Mouse (Mus musculus): ENCODE measurements around the gene Tns3.
"Not testable (repeated sequence)": the region's sequence is repeated elsewhere in the genome, so short reads cannot be mapped to it uniquely, and the experiment has no call there.

The Tns3 gene

DNA sequence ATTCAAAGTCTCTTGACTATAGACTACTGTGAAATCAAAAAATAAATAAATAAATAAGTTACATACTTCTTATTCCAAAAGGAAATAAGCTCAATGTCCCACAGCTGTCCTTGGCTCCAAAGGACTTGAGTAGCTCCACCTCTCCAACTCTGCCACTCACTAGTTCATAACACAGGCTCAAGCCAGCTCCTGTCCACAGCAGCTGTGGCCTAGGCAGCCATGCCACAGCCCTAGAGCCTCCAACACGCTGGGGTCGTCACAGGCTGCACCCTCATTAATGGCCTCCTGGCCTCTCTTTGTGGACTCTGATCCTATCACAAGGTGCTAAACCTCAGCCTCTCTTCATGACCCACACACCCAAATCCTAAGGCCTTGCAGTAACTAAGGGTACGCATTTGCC is 18.7 kb downstream of the Tns3 start:
- no peak for DNase-seq (ENCODE audit: low spot score)

DNA sequence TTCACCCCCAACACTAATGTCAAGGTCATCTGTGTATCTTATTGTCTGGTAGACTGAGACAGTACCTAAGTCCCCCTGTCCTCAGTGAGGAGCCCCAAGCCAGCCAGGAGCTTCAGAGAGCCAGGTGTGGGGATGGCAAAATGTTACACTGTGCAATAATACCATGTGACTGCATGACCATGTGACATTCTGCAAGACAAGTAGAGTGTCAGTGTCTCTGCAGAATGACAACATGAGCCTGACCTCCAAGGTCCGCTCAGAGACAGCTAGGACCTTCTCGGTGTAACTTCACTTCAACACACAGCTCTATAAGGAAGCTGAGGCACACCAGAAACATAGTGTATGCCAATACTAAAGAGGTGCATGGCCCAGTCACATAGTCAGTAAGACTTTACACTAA is 20.1 kb downstream of the Tns3 start:
- DNase-seq (ENCODE audit: low spot score), result no peak

DNA sequence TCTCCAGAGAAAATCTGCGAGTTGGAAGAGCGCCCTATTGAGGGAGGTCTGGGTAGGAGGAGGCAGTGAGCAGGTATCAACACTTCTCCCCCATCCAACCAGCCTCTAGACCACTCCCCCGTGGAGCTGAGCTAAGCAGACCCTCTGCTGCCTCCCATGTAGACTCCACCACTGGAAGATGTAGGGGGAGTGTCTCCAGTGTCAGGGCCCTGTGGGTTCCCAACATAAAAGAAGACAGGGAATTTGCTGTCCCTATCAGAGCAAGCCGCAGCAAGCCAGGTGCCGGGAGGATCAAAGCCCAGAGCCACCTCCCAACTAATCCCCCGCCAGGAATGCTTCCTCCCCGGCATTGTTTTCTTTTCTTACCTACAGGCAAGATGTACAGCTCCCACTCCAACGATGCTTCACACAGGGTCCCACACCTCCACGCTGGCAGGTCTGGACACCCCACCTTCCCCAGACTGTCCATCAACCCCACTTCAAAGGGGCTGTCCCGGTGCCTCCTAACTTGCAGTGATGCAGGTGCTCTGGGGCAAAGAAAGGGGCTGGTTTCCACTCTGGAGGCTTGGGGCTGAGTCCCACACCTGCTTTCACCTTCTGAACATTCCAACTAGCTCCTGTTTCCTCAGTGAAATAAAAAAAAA is 22.6 kb downstream of the Tns3 start:
- DNase-seq (ENCODE audit: low spot score), result no peak

DNA sequence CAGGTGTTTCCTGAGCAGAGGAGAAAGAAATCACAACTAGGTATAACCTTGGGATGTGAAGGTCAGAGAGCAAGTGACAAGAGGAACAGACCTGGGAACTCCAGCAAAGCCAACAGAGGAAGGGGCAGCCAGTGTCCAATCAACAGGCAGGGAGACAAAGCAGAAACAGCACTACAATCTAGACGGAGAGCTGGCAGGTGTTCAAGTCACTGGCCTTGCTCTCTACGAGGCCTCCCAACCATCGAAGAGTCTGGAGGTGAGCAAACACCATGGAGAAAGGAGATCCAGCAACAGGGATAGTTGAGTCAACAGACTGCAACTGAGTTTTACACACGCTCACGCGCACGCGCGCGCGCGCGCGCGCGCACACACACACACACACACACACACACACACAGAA is 24.6 kb downstream of the Tns3 start:
- DNase-seq (ENCODE audit: low spot score), result no peak

DNA sequence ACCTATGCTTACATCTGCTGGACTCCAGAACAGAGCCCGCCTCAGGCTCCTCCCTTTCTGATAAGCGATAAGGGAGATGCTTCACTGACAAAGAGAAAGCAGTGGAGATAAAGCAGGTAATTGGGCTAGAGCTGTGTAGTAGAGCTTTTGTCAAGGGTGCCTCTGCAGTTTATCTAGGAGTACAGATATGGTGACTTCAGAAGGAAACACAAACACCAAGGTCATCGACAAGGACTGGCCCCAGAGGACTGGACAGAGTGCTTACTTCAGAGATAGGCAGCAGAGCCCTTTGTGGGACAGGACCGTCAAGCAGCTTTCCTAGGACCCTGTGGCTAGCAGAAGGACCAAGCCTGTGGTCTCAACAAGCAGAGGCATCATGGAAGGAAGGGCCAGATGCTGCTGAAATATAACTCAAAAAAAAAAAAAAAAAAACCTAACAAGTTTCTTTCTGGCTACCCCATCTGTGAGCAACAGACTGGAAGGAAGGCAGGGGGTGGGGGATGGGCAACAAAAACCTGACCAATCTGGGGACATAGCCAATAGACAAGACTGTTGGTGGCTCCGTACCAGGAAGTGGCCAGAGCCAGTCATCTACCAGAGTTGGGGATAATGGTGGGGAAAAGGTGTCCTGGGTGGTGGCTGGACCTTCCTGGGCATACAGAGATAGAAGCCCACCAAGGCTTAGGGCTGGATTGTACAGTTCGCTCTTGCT is 25.2 kb downstream of the Tns3 start:
- DNase-seq (ENCODE audit: low spot score), result no peak

DNA sequence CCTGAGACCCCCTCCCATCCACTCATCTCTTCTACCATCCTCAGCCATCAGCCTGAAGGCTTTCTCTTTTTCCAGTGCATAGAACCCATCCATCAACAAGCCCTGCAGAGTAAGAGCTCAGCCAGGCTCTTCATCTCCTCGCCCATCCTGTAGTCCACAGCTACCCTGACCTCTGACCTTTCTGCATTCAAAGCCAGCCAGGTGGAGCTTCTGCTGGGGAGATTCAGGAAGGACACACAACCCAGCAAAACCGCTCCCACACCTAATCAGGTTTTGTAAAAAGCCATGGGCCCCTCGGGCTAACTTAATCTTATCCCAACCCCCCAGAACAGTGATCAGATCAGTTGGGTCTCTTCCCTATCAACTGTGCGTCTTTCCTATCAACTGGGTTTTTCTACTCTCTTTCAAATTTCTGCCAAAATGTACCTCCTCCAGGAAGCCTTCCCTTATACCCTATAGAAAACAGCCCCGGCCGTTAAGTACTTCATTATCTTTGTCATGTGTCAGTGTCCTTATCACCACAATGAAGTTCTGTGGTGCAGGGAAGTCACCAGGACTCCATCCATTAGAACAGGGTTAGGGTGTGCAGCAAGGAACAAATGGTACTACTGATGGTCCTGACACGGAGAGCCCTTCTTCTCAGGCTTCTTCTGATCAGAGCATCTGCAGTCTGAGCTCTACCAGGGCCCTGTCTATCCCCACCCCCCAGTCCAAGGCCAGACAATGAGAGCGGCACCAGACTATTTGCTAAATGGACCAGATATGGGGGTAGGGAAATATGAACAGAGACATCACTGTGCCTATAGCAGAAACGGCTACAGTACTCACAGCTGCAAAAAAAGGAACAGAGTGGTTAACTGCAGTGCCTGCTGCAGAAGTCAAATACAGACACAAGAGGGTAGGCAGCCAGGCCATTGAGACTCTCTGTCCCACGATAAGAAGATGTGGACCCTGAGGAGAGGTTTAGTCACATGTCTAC is 26.6 kb downstream of the Tns3 start:
- DNase-seq (ENCODE audit: low spot score), result no peak

DNA sequence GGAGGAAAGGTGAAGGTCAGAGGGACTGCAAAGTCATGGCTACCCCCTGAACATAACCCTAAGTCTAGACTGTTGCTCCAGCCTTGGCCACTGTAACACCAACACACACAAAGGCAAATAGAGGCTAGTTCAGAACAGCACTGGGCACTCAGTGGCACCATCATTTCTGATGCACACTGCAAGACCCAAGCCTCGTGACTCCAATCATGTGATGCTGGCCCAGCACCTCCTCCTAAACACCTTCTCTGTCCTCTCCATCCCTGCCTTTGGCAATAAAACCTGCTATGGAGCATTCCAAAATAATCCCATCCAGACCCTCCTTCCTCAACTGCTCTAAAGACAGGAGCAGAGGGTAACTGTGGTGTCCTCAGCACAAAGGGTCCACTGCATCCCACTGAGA is 27.7 kb downstream of the Tns3 start:
- DNase-seq (ENCODE audit: low spot score), result no peak

DNA sequence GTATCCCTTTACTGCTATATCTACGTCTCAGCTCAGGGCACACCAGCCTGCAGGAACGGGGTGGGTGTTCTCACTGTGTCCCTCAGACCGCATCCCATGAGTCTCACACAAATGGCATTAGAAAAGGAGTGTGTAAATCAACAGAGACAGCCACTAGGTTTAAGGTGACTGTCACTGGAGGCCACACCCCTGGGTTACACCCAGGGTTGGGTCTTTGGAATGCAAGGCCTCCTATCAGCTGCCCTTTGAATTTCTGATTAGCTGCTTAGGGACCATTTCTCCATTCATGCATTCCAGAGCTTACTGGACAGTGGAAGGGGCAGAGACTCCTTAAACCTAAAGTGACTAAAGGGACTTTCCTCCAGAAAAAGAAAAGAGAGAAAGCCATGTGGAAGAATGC is 28.6 kb downstream of the Tns3 start:
- no peak for DNase-seq (ENCODE audit: low spot score)

DNA sequence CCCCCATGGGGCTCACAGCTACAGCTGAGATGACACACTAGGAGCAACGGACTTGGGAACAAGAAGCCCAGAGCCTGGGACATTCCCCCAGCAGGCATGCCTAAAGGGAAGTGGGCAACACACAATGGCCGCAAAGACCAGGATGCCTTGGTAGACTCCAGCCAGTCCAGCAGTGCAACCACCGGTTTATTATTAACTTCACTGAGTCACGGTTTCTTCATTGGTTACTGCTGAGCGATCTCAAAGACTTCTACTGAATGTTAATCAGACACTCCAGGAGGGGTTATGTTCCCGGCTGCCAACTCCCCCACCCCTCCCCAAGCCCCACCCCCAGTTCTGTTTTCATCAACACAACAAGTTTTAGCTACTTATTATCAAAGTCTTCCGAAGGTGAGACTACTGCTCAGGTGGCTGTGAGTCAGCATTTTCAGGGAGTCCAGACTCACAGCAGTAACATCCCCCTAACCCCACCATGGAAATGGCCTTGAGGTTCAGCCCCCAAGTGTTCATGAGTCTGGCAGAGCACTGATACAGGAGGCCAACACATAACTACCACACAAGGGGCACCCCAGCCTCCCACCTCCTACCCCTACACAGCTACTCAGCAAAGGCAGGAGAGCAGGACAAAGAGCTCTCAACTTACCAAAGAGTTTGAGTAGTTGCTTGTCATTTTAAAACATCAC is 29.5 kb downstream of the Tns3 start:
- no peak for DNase-seq (ENCODE audit: low spot score)

DNA sequence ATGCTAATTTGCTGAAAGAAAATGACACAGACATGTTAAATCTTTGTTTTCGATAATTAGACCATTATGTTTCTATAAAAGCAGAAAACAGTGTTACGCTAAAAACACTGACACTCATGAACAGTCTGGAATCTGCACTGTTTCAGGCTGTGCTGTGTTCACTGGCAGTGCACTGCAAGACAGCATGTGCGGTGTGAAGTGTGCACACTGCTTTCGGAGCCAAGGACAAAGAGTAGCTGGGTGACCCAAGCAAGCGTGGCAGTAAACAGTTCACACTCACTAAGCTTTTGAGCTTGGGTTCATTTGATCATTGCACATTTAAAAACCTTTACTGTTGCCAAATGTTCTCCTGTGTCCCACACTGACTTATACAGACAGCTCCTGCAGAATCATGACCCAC is 32.2 kb downstream of the Tns3 start:
- DNase-seq (ENCODE audit: low spot score), result no peak

DNA sequence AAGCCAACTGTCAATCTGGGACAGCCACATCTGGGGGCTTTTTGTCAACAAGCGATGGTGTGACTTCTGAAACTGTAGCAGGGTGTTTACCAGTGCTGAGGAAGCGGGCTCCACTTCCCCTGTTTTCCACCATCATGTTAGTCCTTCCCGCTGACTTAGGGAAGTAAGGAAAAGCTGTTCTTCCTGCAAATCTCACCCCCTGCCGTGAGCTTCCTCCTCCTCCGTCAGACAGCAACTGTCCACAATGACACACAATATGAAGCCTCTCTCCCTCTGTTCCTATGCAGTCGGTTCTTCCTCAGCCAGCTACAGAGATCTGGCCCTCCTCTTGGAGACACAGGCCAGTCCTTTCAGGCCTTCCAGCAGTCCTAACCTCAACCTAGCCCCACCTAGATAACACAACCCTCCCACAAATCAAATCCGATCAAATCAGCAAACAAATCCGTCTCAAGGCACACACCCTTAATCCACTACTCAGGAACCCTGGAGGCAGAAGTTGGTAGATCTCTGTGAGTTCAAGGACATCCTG is 34.4 kb downstream of the Tns3 start:
- no peak for DNase-seq (ENCODE audit: low spot score)

DNA sequence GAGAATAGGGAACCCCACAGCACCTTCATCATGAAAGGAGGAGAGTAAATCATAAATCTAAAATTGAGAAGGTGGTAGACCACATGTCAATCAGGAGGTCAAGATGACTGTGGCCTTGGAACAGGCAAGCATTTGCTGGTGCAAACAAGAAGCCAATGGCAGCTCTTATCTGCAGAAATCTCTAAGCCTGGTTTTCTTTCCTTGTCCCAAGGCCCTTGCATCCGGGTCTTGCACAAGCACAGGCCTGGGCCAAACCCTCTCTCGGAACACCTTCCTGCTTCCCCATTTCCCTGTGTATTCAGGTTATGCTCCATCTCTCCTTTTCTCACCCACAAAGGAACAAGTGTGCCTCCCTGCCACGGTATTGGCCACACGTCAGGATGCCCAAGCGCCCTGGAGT is 35.0 kb downstream of the Tns3 start:
- DNase-seq (ENCODE audit: low spot score), result no peak

DNA sequence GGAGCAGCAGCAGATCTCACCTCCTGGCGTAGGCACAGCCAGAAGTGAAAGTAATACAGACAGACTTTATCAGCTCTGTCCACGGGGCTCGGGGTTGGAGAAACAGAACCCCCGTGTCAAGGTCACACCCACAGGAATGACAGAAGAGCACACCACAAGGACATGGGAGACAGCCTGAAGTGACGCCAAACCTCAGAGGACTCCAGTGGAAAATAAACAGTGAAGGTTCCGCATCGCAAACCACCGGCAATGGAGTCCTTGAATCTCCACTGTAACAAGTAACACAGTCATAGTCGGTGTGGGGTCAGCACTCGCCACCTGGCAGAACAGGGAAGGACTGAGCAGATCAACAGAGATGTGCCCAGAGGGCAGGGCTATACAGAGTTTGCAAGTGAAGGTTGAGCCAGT is 35.5 kb downstream of the Tns3 start:
- DNase-seq (ENCODE audit: low spot score), result no peak

DNA sequence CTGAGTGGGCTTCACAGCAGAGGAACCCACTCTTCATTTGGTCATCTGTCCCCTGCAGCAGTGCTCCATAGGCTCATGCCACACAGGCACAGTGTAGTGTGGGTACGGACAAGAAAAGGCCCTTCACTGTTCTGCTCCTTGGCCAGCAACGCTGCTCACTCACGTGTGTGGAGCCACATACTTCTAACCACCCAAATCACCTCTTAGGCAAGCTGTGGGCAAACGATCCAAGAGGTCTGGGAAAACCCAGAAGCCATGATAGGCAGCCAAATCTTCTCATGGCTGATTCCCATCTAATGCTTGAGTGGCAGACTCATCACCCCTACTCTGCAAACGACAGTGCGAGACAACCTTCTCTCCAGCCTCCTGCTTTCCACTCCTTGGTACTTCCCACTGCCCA is 37.2 kb downstream of the Tns3 start:
- no peak for DNase-seq (ENCODE audit: low spot score)

DNA sequence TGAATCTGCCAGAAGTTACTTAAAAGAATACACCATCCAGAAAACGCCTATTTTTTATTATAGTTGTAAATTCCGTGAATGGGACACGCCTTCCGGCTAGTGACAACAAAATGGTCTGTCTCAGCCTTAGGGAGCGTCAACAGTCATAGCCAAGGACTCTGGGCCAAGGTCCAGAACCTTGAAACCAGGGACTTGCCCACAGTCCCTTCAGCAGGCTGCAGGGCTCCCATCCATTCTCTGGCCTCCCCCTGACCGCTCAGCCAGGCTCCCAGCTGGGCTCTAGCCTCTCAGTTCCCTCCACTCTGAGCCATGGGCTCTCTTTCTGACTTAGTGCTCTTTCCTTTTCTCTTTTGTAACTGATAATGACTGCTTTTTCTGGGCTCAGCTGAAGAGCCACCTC is 37.6 kb downstream of the Tns3 start:
- DNase-seq (ENCODE audit: low spot score), result no peak

DNA sequence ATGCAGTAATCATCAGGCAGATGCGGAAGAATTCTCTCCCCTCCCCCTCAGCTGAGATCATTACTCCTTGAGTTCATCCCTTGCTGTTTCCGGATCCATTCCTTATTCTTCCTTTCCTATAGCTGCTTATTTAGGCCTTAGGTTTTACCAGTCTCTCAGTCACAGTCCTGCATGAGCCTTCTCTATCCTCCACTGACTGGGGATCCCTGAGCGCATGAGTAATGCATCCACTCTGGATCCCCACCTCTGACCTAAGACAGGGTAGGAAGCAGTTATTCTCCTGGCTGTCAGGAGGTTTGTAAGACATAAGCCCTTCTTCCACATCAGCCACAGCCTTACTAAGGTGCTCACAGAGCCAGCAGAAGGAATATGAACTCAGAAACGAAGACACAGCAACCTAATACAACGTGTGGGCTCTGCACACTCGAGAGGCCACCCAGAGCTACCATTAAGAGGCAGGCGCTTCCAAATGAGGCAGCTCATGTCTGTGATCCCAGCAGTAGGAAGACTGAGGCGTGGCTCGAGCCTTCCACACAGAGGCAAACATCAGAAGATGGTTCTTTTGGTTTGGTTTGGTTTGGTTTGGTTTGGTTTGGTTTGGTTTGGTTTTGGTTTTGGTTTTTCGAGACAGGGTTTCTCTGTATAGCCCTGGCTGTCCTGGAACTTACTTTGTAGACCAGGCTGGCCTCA is 38.3 kb downstream of the Tns3 start:
- DNase-seq (ENCODE audit: low spot score), result no peak

DNA sequence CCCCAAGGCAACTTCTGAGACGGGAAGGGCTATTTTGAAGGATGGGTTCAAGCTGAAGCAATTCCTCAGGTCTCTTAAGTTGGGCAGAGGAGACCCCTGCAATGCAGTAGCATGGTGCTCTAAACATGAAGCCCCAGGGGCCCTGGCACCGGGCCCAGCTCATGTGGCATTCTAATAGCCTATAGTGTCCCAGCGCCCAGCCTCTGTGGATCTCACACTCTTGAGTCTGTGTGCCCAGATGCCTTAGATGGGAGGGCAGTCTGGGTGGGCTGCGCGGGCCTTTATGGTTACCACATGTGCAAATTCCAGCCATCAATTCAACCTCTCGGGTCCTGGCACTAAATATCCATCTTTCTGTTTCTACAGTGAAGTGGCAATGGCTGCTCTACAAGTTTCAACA is 38.9 kb downstream of the Tns3 start:
- no peak for DNase-seq (ENCODE audit: low spot score)

DNA sequence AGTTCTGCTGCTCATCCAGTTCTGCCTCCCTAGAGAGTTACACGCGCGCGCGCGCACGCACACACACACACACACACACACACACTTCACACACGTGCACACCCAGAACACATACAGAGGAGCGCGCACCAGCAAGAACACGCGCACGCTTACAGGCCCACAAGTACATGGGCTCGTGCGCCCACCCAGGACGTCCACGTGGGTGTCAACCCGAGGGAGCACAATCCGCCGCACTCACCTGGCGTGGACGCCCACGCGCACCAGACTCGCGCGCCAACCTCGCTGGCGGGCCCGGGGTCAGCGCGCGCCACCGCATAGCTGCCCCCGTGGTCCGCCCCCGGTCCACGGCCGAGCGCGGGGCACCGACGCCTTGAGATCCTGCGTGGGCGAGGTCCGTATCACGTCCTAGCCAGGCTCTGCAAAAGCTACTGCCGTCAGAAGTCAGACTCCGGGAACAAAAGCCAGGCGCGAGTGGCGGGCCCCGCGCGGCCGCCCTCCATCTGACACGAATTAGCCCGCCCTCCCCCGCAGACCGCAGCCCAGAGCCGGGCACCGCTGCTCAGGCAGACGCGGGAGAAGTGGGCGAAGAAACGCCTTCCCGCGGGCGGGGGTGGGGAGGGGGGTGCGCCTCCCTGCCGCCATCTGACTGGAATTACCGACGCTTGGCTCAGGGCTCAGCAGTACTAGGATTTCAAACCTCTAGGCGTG is 40.0 kb downstream of the Tns3 start:
- DNase-seq (ENCODE audit: low spot score), result peak; percentile 70

DNA sequence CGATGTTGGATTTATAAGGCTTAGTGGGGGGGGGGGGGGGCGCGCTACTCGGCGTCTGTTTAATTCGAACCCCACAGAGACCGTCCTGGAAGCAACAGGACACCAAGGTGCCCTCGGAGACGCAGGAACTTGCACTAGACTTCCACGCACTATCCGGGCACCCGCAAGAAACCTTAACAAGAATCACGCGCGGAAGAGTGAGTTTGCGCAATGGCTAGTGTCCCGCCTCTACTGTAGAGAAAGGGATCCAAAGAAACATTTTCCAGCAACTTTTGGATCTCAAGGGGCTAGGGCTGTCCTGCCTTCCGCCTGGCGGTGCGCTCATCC is 40.5 kb downstream of the Tns3 start:
- DNase-seq (ENCODE audit: low spot score), result no peak

DNA sequence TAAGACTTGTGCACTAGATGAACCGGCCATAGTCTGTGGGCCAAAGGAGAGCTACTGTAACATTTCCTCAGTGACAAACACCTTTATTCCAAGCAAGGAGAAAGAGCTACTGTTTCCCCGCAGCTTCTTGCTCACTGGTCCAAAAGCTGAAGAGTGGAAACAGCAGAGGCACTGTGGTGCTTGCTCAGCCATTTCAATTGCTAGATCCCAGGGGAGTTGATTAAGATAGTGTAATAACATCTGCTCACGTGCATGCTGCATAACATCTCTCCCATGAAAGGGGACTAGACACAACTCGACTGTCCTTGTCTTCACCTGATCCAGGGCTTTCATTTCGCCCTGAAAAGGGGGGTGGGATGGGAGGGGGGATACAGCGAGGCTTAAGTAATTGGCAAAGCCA is 41.7 kb downstream of the Tns3 start:
- DNase-seq (ENCODE audit: low spot score), result peak; percentile 51

DNA sequence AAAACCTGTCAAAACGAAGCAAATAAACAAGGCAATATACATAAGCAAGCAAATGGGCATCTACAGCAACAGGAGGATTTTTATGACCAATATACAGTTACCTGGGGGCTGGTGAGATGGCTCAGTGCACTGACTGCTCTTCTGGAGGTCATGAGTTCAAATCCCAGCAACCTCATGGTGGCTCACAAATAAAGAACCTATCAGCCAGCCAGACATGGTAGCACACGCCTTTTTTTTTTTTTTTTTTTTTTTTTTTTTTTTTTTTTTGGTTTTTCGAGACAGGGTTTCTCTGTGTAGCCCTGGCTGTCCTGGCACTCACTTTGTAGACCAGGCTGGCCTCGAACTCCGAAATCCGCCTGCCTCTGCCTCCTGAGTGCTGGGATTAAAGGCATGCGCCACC is 45.2 kb downstream of the Tns3 start:
- not testable (repeated sequence) for DNase-seq (ENCODE audit: low spot score)

Data from retina, embryonic 14.5 days (tissue).